28 mouse cellular contexts compared by ENCODE assay signal in genomic region chr14:61548614-61549013, GRCm38 (mm10). TPM values are rescaled to one million over a fixed set of nuclear protein-coding genes. Genes with fewer than 3 reads are reported as not detected.
DNase-seq lines count a peak whose midpoint lies in the region; ATAC-seq and TF ChIP-seq lines count a peak whose summit lies in the region.
"Had no signal": no experiment of that assay in that cellular context is flagged by ENCODE, and none has a peak within 500 bp of the region (broad histone marks: within the 10 kb centered on the region; RNA-seq: fewer than 3 reads in every experiment).

No protein-coding gene starts in this region.

- no peak for TF ChIP-seq CTCF in kidney, adult 2 months (conservative IDR thresholded peaks at IDR 0.05; ENCODE audit: insufficient read depth, insufficient read length, low read depth, low read length)
- TF ChIP-seq CTCF in lung, postnatal 0 days (IDR thresholded peaks at IDR 0.05), result no peak

- H3K4me3 ChIP-seq in kidney, adult 2 months (ENCODE audit: insufficient read depth, low read depth, low read length), result no peak overlapping the region
- H3K4me3 ChIP-seq in lung, postnatal 0 days (ENCODE audit: low read depth, low read length), result no peak overlapping the region
- H3K4me3 ChIP-seq: embryonic facial prominence, embryonic 10.5 days; embryonic facial prominence, embryonic 13.5 days; erythroblast, embryonic 14.5 days; forebrain, embryonic 12.5 days; forebrain, embryonic 15.5 days; gastrocnemius, adult 2 months; heart, embryonic 12.5 days; heart, embryonic 15.5 days had no signal

- WGBS in kidney, adult 2 months, result 71% methylated on average over 1 of the region's 1 CpGs
- 65% methylated on average over 1 of the region's 1 CpGs for WGBS in lung, postnatal 0 days

- ATAC-seq in lung, postnatal 0 days, result peak; percentile 47
- ATAC-seq in granulocyte monocyte progenitor cell, adult 5-6 weeks (replicated peaks; ENCODE audit: poor library complexity, severe bottlenecking), result peak; percentile 44; the same call in 1 of the 2 replicates
- ATAC-seq: CD4-positive, CD25-positive, alpha-beta regulatory T cell, adult 4 months; forebrain, embryonic 15.5 days; hindbrain, postnatal 0 days; inflammation-experienced regulatory T-cells, adult 6 months had no signal

- no peak overlapping the region for H3K9ac ChIP-seq in lung, postnatal 0 days (replicated peaks; ENCODE audit: low read depth)
- H3K9ac ChIP-seq: embryonic facial prominence, embryonic 13.5 days; forebrain, embryonic 12.5 days; forebrain, embryonic 15.5 days; heart, embryonic 12.5 days; heart, embryonic 15.5 days; hindbrain, embryonic 14.5 days had no signal

- no peaks in the 10 kb centered on the region for H3K9me3 ChIP-seq in lung, postnatal 0 days (ENCODE audit: low read length)
- H3K9me3 ChIP-seq: embryonic facial prominence, embryonic 10.5 days; embryonic facial prominence, embryonic 13.5 days; forebrain, embryonic 12.5 days; forebrain, embryonic 15.5 days; heart, embryonic 12.5 days; heart, embryonic 15.5 days had no signal

- no peaks in the 10 kb centered on the region for H3K4me1 ChIP-seq in kidney, adult 2 months (ENCODE audit: control insufficient read depth, insufficient read depth, low read length)
- no peaks in the 10 kb centered on the region for H3K4me1 ChIP-seq in lung, postnatal 0 days (ENCODE audit: insufficient read depth, low read depth, low read length)
- H3K4me1 ChIP-seq: embryonic facial prominence, embryonic 10.5 days; embryonic facial prominence, embryonic 13.5 days; forebrain, embryonic 12.5 days; forebrain, embryonic 15.5 days; heart, embryonic 12.5 days; heart, embryonic 15.5 days had no signal

- peak; percentile 63 for TF ChIP-seq EP300 in lung, postnatal 0 days (IDR thresholded peaks at IDR 0.05)

- no peaks in the 10 kb centered on the region for H3K27me3 ChIP-seq in kidney, adult 2 months (replicated peaks; ENCODE audit: control insufficient read depth, insufficient read depth, low read length)
- H3K27me3 ChIP-seq in lung, postnatal 0 days (replicated peaks; ENCODE audit: insufficient read depth, low read length), result no peaks in the 10 kb centered on the region
- H3K27me3 ChIP-seq: embryonic facial prominence, embryonic 13.5 days; forebrain, embryonic 12.5 days; forebrain, embryonic 15.5 days; heart, embryonic 12.5 days; heart, embryonic 15.5 days had no signal

- peaks cover 2% of the 10 kb centered on the region; the same call in 1 of the 2 replicates for H3K36me3 ChIP-seq in kidney, adult 2 months (ENCODE audit: control insufficient read depth, insufficient read depth, low read length)
- no peaks in the 10 kb centered on the region for H3K36me3 ChIP-seq in lung, postnatal 0 days (ENCODE audit: insufficient read depth, low read length)
- H3K36me3 ChIP-seq: heart, embryonic 15.5 days had no signal

- peak overlapping the region; percentile 11; the same call in 1 of the 2 replicates for H3K27ac ChIP-seq in kidney, adult 2 months (ENCODE audit: insufficient read depth, low read depth, low read length)
- no peak overlapping the region for H3K27ac ChIP-seq in lung, postnatal 0 days (ENCODE audit: low read length)
- H3K27ac ChIP-seq: embryonic facial prominence, embryonic 10.5 days; embryonic facial prominence, embryonic 13.5 days; forebrain, embryonic 12.5 days; forebrain, embryonic 15.5 days; gastrocnemius, adult 2 months; heart, embryonic 15.5 days; hindbrain, embryonic 14.5 days; hindbrain, postnatal 0 days had no signal

- DNase-seq in kidney, adult 2 months, result peak; percentile 9
- DNase-seq in kidney, postnatal 36 days, result no peak
- no peak for DNase-seq in lung, postnatal 0 days (ENCODE audit: low spot score)
- no peak for DNase-seq in lung, adult 18-20 months
- DNase-seq in frontal cortex, postnatal 25 days (ENCODE audit: low spot score in 2 of 2), result no peak
- DNase-seq: adrenal gland, adult 2 months; adrenal gland, postnatal 14 days; cerebellum, adult 11-12 months; cerebellum, adult 8-10 months; cerebellum, postnatal 10 days; cerebellum, postnatal 36 days; embryo, embryonic 11 days; gastrocnemius, adult 2 months; gastrocnemius, postnatal 14 days; heart, postnatal 10 days; heart, postnatal 36 days had no signal

- no peak for TF ChIP-seq POLR2A in kidney, adult 2 months (IDR thresholded peaks at IDR 0.05; ENCODE audit: low read depth, low read length)

- no peak overlapping the region for H3K4me2 ChIP-seq in lung, postnatal 0 days (replicated peaks; ENCODE audit: low read depth, low read length)
- H3K4me2 ChIP-seq: embryonic facial prominence, embryonic 13.5 days; forebrain, embryonic 12.5 days; forebrain, embryonic 15.5 days; heart, embryonic 12.5 days; heart, embryonic 15.5 days; hindbrain, embryonic 14.5 days had no signal

RNA-seq across cellular contexts. Expression of gene Spryd7, which starts 8.1 kb away (rescaled TPM):
- 9.5 and 9.7 TPM in 2 replicates for polyA plus RNA-seq in kidney, adult 2 months (2012; rRNA removed)
- 21.6 and 21.7 TPM in 2 replicates for polyA plus RNA-seq in lung, postnatal 0 days (2015; fragmentation: Nextera tagmentation; extraction: Ambion mirVana)
- total RNA-seq in granulocyte monocyte progenitor cell, adult 5-6 weeks (2014; fragmentation: Nextera tagmentation), result 4.8 and 9.0 TPM in 2 replicates
- total RNA-seq in granulocyte monocyte progenitor cell, adult 5-6 weeks (2017), result 10.6 and 11.1 TPM in 2 replicates

RNA-seq across cellular contexts. Expression of gene Trim13, which starts 49.4 kb away (rescaled TPM):
- polyA plus RNA-seq in kidney, adult 2 months (2012; rRNA removed), result 5.0 and 5.3 TPM in 2 replicates
- polyA plus RNA-seq in lung, postnatal 0 days (2015; fragmentation: Nextera tagmentation; extraction: Ambion mirVana), result 23.4 and 24.4 TPM in 2 replicates
- total RNA-seq in granulocyte monocyte progenitor cell, adult 5-6 weeks (2014; fragmentation: Nextera tagmentation), result 6.9 and 19.0 TPM in 2 replicates
- total RNA-seq in granulocyte monocyte progenitor cell, adult 5-6 weeks (2017), result 12.6 and 14.6 TPM in 2 replicates
- polyA plus RNA-seq: erythroblast, embryonic 14.5 days had no signal

RNA-seq across cellular contexts. Expression of gene Kcnrg, which starts 58.6 kb away (rescaled TPM):
- polyA plus RNA-seq in kidney, adult 2 months (2012; rRNA removed), result 0.09 and 0.12 TPM in 2 replicates
- polyA plus RNA-seq in lung, postnatal 0 days (2015; fragmentation: Nextera tagmentation; extraction: Ambion mirVana), result 7.6 and 12.1 TPM in 2 replicates
- total RNA-seq in granulocyte monocyte progenitor cell, adult 5-6 weeks (2014; fragmentation: Nextera tagmentation), result 0.79 TPM in 1 of 2 replicates, not detected in the other
- 0.17 and 0.31 TPM in 2 replicates for total RNA-seq in granulocyte monocyte progenitor cell, adult 5-6 weeks (2017)
- total RNA-seq: gastrocnemius, adult 2 months; heart, postnatal 36 days had no signal
- polyA plus RNA-seq: erythroblast, embryonic 14.5 days had no signal
